Mouse (Mus musculus) left cerebral cortex, postnatal 25 days (tissue): Measurements from ENCODE around the gene Tbc1d2b. TPM values are rescaled to one million over a fixed set of nuclear protein-coding genes. Genes with fewer than 3 reads are reported as not detected.

Experiments used
- DNase-seq, 2 experiments: peaks; one replicate each; pipeline ENCODE4 v3.0.0; 2022; ENCODE audit warnings: low spot score in 2 of 2, mixed read lengths in 1 of 2
- intact Hi-C: fragments of 180-260 bp; cut with DNase I; formaldehyde crosslinking; loops from one replicate; pipeline ENCODE4 v1.15.1; 2025
- total RNA-seq, 2 experiments: library from RNA; stranded (reverse); gene quantifications; 2 replicates each; pipeline ENCODE4 v1.2.3; 2021

Gene Tbc1d2b
- total RNA-seq, 2 experiments from 2014 or later: 8.9 to 11.6 TPM

- intact Hi-C loops: no loop called here
- no peak for DNase-seq
Measured at GRCm38 (mm10) chr9:90216259-90217001, 54.2 kb downstream of the Tbc1d2b start.

DNA sequence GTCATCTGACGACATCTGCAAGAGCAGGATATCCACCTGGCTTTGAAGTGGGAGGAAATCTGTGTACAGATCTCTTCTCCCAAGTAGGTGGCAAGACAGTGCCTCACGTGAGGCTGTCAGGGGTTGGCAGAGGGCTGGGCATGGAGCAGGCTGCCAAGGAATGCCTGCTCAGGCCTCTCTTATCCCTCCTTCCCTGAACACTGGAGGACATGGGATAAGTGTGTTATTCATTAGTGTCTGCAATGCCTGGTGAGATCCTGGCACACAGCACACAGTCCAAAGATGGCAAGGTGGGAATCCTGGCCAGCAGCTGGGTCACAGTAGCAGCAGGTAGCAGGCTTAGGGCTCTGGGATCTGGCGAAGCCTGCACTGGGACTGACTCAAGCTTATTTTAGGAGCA is 57.5 kb downstream of the Tbc1d2b start:
- intact Hi-C loops: no loop called here
- DNase-seq: no peak

DNA sequence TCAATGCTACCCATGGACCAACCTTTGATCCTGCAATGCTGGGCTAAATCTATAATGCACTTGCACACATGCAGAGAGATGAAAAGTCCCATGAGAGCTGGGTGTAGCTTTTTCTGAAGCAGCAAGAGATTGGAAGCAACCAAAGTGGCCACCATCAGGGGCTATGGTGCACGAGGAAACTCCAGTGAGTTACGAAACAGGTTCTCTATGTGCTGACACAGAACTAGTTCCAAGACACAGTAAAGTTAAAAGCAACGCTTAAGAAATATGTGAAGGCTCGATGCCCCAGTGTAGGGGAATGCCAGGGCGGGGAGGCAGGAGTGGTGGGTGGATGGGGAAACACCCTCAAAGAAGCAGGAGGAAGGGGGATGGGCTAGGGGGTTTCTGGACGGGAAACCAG is 61.9 kb downstream of the Tbc1d2b start:
- DNase-seq: no peak
- intact Hi-C loops: loop anchor here (5.0 kb wide), 2 partner anchors 109 to 489 kb away; no protein-coding TSS in a partner anchor

GRCm38 (mm10) chr9:90207808-90208207 is 62.8 kb downstream of the Tbc1d2b start:
- intact Hi-C loops: loop anchor here (5.0 kb wide), 2 partner anchors 109 to 489 kb away; no protein-coding TSS in a partner anchor
- no peak for DNase-seq

- peak; percentile 75 to 79 for DNase-seq
- intact Hi-C loops: loop anchor here (1.0 to 5.0 kb wide), 3 partner anchors 111 to 491 kb away; no protein-coding TSS in a partner anchor
Measured at GRCm38 (mm10) chr9:90206500-90206899, 64.1 kb downstream of the Tbc1d2b start.

DNA sequence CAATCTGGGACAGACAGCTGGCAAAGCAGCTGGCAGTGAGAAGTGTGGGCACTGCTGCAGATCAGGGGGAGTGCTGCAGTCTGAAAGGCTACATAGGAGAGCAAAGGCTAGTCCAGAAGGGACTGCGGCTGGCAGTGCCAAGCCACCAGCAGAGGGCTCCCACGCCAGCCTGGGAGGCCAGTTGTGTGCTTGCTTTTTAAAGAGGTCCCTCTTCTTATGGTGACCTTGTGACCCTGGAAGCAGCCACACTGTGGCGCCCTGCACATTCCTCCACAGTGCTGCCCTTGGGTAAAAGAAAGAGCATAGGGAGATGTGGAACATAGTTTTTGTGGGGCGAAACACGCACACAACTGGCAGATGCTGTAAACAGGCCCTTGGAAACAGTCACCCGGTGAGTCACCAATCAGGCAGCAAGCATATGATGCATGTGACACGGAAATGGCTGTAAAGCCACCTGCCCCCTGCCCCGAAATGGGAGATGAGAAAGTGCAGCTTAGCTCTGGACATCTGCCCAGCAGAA is 66.1 kb downstream of the Tbc1d2b start:
- no peak for DNase-seq

DNA sequence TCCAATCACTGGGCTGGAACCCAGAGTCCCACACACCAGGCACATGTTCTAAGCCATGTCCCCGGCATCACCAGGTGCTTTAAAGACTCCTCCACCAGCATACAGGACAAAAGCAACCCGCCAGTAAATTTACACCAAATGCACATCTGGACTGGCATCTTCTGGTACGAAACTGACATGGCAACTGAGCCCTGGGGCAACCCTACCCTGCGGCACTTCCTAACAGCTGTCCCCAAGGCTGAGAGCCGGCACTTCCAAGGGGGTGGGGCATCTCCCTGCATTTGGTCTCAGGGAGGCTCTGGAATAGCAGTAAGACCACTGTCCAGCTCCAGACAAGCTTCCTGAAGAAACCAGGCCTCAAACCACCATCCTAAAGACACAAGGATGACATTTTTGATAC is 67.4 kb downstream of the Tbc1d2b start:
- intact Hi-C loops: no loop called here
- no peak for DNase-seq

More for the DNA sequence above, 66.1 kb downstream of the Tbc1d2b start:
- intact Hi-C loops: no loop called here

GRCm38 (mm10) chr9:90201541-90201940 is 69.1 kb downstream of the Tbc1d2b start:
- intact Hi-C loops: no loop called here

DNA sequence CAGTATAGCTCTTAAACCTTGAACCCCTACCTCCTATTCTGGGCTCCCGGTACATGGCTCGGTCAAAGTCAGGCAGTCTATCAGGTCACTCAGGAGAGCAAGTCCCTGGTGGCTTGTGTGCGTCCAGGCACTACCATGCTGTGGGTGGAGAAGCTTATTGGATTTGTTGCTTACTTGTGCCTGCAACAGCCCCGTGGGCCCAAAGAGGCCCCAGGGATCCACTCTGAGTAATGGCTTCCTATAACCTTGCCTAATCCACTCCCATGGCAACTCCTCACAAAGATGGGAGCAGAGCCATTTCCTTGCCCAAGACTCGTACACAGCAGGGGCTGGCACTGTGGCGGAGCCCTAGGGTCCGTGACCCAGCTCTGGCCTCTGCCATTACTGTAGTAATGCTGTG is 69.5 kb downstream of the Tbc1d2b start:
- intact Hi-C loops: no loop called here
- no peak for DNase-seq

More at GRCm38 (mm10) chr9:90201541-90201940, 69.1 kb downstream of the Tbc1d2b start:
- DNase-seq: no peak

- intact Hi-C loops: no loop called here
- no peak for DNase-seq
Measured at GRCm38 (mm10) chr9:90200501-90200900, 70.1 kb downstream of the Tbc1d2b start.

GRCm38 (mm10) chr9:90199611-90200010 is 71.0 kb downstream of the Tbc1d2b start:
- DNase-seq: no peak
- intact Hi-C loops: no loop called here

DNA sequence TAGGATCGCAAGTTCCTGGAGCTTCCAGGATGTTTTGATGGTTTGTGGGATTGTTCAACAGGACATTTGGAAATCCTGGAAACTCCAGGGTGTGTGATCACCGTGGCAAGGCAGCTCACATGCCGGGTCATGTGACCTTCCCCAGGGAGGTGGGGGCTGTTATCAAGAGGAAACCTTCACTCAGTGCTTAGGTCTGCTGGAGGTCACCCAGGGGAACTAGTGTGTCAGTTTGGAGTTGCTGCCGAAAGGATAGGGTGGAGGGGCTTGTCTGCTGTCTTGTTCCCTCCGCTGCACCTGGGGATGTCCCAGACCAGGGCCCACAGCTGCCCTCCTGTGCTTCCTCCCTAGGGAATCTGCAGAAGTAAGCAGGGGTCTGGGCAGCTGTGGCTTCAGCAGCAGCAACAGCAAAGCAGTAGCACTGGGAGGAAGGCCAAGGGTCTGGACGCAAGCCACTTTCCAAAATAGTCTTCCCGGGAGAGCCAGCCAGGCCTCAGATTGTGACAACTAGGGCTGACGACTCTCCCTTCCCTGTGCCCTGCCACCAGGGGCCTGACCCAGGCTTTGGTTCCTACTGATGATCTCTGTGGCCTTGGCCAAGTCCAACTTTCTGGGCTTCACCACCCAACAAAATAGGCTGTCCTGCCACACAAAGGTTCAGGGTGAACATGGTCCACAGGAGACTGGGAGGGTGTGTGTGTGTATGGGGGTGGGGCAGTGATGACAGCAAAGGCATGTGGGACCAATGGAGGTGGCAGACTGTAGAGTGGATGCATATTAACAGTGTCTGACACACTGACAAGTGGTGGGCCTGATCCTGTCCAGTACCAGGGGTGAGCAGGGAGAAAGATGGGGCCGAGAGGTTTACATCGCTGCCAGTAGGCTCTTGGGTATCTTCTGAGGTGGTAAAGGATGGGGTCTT is 71.8 kb downstream of the Tbc1d2b start:
- intact Hi-C loops: no loop called here
- peak in 1 of 2 experiments; percentile 37 for DNase-seq

DNA sequence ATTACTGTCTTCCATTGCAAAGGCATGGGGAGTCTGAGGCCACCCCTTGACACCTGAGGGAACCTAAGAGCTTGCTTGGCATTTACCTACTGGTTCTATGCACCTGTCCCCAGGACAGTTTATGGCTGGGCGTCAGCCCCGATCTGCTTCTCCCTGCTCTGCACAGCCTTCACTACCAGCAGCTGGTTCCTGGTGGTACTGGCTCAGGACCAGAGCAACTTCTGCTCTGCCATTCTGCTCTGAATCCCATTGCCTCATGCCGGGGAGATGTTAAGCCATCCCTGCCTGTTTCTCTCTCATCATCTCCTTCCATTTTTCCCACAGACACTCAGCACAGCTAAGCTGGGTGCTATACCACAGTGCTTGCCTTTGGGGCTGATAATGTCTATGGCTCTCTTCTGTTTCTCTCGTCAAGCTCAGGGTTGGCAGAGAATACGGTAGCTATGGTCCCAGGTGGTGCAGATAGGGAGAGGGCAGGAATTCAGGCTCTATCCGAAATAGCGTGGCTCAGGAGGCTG is 72.7 kb downstream of the Tbc1d2b start:
- intact Hi-C loops: no loop called here
- no peak for DNase-seq

GRCm38 (mm10) chr9:90197116-90197665 is 73.4 kb downstream of the Tbc1d2b start:
- DNase-seq: no peak
- intact Hi-C loops: no loop called here

GRCm38 (mm10) chr9:90196262-90196661 is 74.3 kb downstream of the Tbc1d2b start:
- intact Hi-C loops: no loop called here

DNA sequence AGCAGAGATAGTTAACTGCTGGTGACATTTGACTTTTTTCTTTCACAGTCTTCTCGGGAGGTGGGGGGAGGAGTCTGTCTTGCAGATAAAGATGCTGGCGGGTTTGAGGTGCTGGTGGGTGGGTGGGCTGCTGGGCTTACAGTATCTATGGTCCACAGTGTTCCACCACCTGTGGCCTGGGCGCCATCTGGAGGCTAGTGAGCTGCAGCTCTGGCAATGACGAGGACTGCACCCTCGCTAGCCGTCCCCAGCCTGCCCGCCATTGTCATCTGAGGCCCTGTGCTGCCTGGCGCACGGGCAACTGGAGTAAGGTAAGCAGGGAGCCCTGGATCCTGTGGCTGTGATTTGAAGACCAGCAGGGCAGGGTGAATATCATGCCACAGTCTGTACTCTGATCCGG is 75.6 kb downstream of the Tbc1d2b start:
- intact Hi-C loops: no loop called here
- DNase-seq: no peak

More at GRCm38 (mm10) chr9:90196262-90196661, 74.3 kb downstream of the Tbc1d2b start:
- no peak for DNase-seq

GRCm38 (mm10) chr9:90189391-90189790 is 81.2 kb downstream of the Tbc1d2b start:
- intact Hi-C loops: no loop called here
- DNase-seq: no peak

- intact Hi-C loops: no loop called here
- no peak for DNase-seq
Measured at GRCm38 (mm10) chr9:90188893-90189292, 81.7 kb downstream of the Tbc1d2b start.

DNA sequence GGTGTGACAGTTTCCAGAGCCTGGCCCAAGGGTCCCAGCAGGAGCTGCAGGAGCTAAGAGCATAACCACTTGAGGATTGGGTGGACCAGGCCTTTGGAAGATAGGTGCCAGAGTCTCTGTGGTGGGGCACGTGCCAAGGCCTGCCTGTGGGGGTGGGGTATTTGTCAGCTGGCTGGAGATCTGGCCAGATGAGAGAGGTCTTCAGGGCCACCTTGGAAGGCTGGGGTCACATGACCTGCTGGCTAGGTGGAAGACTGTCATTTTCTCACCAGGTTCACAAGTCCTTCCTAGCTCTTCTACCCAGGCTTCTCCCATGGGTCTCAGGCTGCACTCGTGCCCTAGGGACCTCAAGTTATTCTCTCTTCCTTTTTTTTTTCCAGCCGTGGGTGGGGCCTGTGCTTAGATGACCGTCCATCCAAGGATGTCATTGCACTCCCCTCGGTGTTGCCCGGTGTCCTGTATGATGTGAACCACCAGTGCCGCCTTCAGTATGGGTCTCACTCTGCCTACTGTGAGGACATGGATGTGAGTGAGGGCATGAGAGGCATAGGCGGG is 85.2 kb downstream of the Tbc1d2b start:
- intact Hi-C loops: no loop called here
- no peak for DNase-seq
